Mouse (Mus musculus): ENCODE data around the gene Actr2.
"Not testable (repeated sequence)": the region's sequence is repeated elsewhere in the genome, so short reads cannot be mapped to it uniquely, and the experiment has no call there.

Actr2 gene

GRCm38 (mm10) chr11:20112741-20113480 is at the start of gene Actr2:
TSS of gene Actr2 (minus strand) at chr11:20112913.
- peak; percentile 96 for DNase-seq

DNA sequence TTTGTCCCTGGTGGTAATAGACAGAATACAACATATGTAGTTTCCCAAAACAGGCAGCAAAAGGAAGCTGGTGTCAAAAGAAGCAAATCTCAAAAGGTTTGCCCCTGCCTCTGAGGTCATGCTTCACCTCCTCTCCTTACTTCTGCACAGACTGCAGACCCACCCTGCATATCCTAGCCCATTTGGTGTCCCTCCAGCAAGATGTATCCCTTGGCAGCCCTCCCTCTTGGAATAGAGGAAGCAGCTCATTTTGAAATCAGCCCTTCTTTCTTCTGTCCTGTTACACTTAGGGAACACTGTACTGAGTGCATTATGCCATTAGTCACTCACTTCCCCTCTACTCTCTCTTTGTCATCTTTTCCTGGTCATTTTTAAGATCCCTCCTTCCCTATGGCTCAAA is 46.2 kb upstream of the Actr2 start:
- no peak for DNase-seq

GRCm38 (mm10) chr11:20153542-20153941 is 40.8 kb upstream of the Actr2 start:
- DNase-seq = not testable (repeated sequence)

GRCm38 (mm10) chr11:20152107-20152901 is 39.6 kb upstream of the Actr2 start:
- no peak for DNase-seq

GRCm38 (mm10) chr11:20151290-20151689 is 38.6 kb upstream of the Actr2 start:
- DNase-seq = no peak

DNA sequence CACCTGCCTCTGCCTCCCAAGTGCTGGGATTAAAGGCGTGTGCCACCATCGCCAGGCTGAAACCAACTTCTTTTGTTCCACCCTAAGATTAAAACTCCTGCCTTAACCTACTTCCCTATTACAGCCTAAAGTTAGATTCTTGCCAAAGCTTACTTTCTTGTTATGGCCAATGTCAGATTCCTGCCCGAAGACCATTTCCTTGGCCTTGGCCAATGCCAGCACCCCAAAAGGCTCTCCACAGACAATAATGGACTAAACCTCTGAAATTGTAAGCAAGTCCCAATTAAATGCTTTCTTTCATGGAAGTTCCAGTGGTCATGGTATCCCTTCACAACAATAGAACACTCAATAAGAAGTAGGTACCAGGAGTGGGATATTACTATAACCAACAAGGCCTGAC is 37.2 kb upstream of the Actr2 start:
- no peak for DNase-seq

DNA sequence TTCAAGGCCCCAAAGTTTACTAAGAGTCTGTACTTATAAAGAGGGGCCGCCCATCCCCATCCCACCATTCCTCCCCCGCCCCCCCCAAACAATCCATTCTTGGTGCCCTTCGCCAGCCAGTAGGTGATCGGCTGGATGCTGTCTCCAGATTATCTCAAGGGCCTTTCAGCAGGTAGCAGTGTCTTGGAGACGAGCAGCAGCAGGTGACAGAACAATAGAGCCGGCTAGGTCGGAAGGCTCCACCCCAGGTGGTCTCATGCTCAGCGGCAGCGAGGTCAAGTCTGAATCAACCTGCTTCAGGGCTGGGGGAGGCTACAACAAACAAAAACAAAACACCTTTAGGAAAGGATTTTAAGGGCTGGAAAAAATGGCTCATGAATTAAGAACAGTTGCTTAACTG is 32.7 kb upstream of the Actr2 start:
- DNase-seq = no peak

DNA sequence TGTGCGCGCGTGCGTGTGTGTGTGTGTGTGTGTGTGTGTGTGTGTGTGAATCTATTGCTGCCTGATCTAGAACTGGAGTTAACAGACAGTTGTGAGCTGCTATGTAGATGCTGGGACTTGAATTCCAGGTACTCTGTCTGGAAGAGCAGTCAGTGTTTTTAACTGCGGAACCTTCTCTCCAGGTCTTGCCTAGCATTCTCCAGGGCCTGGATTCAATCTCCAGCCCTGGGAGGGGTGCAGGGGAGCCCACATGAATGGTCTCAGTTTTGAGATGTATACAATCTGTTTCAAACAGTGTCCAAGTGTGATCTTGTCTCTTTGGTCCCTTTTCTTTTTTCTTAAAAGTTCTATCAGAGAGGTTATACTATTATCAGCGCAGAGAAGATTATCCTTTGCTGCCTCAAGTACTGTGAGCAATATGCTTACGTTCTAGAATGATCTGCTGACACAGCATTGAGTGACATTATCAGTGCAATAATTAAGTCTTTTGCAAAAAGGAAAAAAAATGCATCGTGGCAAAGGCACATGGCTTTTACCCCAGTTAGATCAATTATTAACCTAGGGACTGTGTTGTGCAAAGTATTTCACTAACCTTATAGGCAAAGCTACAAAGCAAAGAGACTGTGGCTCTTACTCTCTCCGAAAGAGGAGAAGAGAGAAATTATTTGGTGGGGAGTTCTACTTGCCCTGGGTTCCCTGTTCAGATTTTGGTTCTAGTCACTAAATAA is 32.0 kb upstream of the Actr2 start:
- no peak for DNase-seq

DNA sequence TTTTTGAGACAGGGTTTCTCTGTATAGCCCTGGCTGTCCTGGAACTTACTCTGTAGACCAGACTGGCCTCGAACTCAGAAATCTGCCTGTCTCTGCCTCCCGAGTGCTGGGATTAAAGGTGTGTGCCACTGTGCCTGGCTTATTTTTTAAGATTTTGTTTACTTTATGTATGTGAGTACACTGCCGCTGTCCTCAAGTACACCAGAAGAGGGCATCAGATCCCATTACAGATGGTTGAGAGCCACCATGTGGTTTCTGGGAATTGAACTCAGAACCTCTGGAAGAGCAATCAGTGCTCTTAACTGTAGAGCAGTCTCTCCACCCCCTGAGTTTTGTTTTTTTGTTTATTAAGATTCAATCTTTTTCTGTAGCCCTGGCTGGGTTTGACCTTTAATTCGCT is 31.0 kb upstream of the Actr2 start:
- not testable (repeated sequence) for DNase-seq

DNA sequence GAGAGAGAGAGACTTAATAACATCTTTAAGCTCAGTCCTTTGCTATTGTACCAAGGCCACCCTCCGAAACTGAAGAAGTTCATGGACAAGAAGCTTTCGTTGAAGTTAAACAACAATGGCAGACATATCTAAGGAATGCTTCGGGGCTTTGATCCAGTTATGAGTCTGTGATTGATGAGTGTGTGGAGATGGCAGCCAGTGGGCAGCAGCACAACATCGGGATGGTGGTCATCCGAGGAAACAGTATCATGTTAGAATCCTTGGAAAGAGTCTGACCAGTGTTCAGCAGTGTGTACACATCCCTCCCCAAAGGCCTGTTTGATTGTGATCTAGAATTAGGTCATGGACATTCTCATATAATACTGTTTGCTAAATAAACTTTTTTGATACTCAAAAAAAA is 29.8 kb upstream of the Actr2 start:
- no peak for DNase-seq

DNA sequence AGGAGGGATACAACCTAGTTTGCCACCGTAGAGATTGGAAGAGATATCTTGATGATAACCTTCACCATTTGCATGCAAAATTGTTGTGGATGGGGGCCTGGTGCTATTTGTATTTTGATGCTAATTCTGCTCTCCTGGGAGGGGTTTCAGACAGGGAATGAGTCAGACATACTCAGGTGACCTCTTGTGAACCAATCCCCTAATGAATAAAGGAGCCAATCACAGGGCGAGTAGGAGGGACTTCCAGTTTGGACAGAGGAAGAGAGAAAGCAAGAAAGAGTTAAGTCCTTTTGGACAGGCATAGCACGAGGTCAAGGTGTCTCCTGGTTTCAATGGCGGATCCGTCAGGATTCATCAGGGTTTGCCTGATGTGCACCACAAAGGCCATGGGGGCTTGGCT is 27.6 kb upstream of the Actr2 start:
- DNase-seq = no peak

- no peak for DNase-seq
Measured at GRCm38 (mm10) chr11:20139711-20140110, 27.0 kb upstream of the Actr2 start.

DNA sequence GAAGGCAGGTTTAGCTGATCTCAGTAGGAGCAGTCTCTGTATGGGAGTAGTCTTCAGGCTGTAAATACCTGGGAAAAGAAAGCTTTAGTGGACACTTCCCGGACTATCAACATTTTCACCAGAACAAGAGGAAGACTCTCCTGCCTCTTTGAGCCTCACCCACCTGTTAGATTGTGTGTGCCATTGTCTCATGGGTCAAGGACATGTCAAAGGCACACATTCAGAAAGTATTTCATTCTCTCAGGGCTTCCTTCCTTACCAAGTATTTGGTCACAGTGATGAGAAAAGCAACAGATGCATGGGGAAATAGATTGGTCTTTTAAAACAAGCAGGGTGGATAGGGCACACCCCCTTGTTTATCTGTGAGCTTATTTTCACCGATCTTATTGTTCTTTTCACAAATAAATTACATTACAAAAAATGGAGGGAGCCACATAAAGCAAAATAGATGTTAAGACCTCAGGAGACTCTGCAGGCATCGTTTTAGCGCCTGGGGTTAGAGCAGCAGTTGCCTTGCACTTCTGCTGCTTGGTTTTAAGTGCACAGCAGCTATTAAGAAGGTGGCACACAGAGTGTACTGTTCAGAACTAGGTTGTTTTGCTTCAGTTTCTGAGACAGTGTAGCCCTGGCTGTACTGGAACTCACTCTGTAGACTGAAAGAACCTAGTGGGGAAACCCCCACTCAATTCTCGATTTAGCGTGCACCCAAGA is 25.9 kb upstream of the Actr2 start:
- no peak for DNase-seq

GRCm38 (mm10) chr11:20137872-20138271 is 25.2 kb upstream of the Actr2 start:
- no peak for DNase-seq

DNA sequence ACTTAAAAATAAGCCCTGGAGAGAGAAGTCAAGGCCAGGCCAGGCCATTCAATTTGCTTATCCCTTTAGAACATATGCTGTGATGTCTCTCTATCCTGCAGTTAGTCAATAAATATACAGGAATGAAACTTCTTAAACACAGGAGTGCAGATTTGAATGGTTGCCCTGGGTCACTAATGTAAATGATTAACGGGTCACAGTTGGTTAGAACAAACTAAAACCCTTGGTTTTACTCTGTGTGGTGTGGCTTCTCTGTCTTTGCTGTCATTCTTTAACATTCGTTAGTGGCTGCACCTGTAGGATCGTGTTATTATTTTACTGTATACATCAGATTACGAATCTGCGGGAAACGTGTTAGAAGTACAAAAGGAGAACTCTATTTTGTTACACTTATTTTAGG is 23.6 kb upstream of the Actr2 start:
- DNase-seq = no peak

DNA sequence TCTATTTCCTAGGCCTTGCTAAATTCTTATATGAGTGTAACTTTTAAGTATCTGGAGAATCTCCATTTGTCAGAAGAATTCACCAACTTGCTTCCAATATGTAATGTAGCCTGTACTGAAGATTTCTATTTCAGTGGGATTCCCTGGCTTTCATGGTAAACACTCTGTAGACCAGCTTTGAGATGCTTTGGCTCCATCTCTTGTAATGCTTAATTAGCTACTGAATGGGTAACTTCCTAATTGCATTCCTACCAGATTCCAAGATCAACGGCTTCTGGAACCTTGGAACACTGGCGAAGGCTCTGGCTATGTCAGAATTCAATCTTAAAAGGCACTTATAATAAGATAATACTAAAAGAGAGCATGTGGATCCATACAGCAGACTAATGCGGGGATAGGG is 22.2 kb upstream of the Actr2 start:
- DNase-seq = not testable (repeated sequence)

GRCm38 (mm10) chr11:20133721-20134120 is 21.0 kb upstream of the Actr2 start:
- no peak for DNase-seq

DNA sequence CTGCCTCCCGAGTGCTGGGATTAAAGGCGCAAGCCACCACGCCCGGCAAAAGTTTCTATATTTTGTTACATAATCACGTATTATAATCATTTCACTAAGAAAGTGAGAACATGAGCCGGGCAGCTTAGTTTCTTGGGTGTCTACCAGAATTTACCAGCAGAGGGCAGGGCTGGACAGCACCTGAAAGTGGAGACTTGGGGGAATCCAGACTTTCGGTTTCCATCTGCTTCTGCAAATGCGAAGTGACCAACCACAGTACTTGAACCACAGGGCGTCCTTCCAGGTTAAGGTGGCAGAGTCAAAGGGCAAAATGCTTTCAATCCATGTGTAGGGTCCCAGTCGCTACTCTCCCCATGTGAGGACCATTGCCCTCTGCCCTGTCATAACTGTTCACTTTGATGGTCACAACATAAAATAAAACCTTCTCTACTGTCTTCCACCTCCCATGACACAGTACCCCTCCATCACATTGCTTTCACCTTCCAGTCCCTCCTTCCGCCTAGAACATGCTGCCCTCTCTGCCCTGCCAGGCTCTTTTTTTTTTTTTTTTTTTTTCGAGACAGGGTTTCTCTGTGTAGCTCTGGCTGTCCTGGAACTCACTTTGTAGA is 20.3 kb upstream of the Actr2 start:
- peak; percentile 56 for DNase-seq

DNA sequence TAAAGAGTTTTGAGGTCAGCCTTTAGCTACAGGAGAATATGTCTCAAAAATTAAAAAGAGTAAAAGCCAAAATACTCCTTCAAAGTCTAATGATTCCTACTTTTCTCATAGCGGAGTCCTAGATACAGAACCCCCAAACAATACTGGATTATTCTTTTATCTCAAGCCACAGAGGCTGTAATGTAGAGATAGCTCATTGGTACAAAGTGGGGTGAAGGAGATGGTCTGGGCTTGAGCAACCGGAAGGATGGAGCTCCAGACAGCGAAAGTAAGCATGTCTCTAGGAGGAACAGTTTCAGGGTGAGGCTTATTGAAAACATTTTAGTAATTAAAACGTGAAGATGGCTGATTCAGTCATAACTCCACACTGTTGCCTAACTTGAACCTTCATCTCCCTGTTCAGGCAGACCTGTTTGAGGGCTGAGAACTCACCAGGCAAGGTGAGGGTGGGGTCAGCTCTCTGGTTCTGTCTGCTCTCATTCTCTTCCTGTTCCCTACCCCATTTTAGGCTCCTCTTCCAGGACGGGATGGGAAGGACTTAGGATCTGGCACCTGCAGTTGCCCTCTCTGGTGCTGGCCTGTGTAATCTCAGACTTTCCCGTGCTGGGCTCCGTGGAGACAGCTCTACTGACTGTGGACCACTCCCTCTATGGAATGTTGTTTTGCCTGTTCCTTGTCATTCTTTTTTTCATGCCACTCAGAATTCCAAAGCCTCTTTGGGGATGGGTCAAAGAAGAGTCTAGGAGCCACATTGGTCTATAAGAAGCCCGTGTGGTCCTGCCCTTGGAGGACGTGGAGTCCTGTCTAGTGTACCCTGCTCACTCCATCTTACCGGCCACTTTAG is 14.2 kb upstream of the Actr2 start:
- DNase-seq = no peak

DNA sequence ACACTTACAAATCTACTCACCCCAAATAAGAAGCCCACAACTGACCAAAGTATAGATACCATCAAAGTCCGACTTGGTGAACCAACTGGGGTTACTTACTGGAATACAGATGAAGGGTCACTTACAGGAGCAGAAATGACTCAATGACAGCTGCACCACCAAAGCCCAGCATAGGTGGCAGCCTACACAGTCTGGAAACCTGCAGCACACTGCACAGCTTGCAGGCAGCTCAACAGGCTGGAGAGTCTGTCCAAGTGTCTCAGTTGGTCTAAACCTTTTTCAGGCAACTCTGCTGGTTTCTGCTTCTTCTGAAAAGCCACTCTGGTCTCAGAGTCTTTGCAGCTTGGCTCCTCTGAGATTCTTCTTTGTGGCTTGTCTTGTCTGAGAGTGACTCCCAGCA is 12.7 kb upstream of the Actr2 start:
- no peak for DNase-seq

GRCm38 (mm10) chr11:20116701-20117100 is 4.0 kb upstream of the Actr2 start:
- no peak for DNase-seq

Measured in cerebellum, adult 11-12 months (tissue).